Mouse (Mus musculus): Measurements from ENCODE around the gene Mrgprf.

DNA sequence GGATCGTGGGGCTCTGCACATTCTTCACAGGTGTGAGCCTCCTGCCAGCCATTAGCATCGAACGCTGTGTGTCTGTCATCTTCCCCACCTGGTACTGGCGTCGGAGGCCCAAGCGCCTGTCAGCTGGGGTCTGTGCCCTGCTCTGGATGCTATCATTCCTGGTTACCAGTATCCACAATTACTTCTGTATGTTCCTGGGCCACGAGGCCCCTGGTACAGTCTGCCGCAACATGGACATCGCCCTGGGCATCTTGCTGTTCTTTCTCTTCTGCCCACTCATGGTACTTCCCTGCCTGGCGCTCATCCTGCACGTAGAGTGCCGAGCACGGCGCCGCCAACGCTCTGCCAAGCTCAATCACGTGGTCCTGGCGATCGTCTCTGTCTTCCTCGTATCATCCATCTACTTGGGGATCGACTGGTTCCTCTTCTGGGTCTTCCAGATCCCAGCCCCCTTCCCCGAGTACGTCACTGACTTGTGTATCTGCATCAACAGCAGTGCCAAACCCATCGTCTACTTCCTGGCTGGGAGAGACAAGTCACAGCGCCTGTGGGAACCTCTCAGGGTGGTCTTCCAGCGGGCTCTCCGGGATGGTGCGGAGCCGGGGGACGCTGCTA, 7.5 kb downstream of the Mrgprf start:
- no peak for TF ChIP-seq CTCF (IDR thresholded peaks at IDR 0.05)
- no peak for TF ChIP-seq EP300 (IDR thresholded peaks at IDR 0.05)

Data from lung, postnatal 0 days (tissue).